Mouse (Mus musculus) G1E (cell line): ENCODE data around the gene Pum2. TPM values are rescaled to one million over a fixed set of nuclear protein-coding genes. Genes with fewer than 3 reads are reported as not detected.
A peak's percentile ranks its signal among the peaks of the same experiment; 100 is the strongest.

ENCODE experiments used
- ATAC-seq: 2 replicates; pipeline ENCODE4 v1.8.0; 2016; ENCODE audit warnings: mild to moderate bottlenecking; ENCODE audit not compliant: insufficient number of reproducible peaks, poor library complexity, low FRiP score, severe bottlenecking; ENCODE audit errors: extremely low read depth
- DNase-seq: peaks from one replicate; pipeline ENCODE4 v3.0.0; 2012; ENCODE audit warnings: low spot score
- H3K27me3 ChIP-seq: 2 replicates; pipeline ENCODE4 v1.6.1; 2012; ENCODE audit warnings: mild to moderate bottlenecking, low read length, inconsistent platforms; ENCODE audit not compliant: insufficient read depth
- H3K36me3 ChIP-seq: replicated peaks from 2 replicates; pipeline ENCODE3; 2012; ENCODE audit warnings: mild to moderate bottlenecking, inconsistent platforms
- H3K4me1 ChIP-seq: 2 replicates; pipeline ENCODE4 v1.6.1; 2012; ENCODE audit warnings: low read depth, low read length, inconsistent platforms, mixed read lengths; ENCODE audit not compliant: insufficient read depth
- H3K4me3 ChIP-seq: 2 replicates; pipeline ENCODE4 v1.5.1; 2012; ENCODE audit warnings: low read depth, mild to moderate bottlenecking, inconsistent platforms, low read length, moderate library complexity, mixed read lengths
- H3K9me3 ChIP-seq: replicated peaks from 2 replicates; pipeline ENCODE4 v1.6.1; 2012; ENCODE audit warnings: inconsistent platforms
- CTCF ChIP-seq: IDR thresholded peaks from 2 replicates; pipeline ENCODE4 v1.5.1; 2012; ENCODE audit warnings: low read depth, low read length, inconsistent platforms, mixed read lengths
- GATA1 ChIP-seq: IDR thresholded peaks from 2 replicates; pipeline ENCODE4 v1.6.1; 2012; ENCODE audit warnings: borderline replicate concordance, low read length, inconsistent platforms, mixed read lengths
- GATA2 ChIP-seq: IDR thresholded peaks from 2 replicates; pipeline ENCODE4 v1.6.1; 2012; ENCODE audit warnings: low read depth, low read length, inconsistent platforms, borderline replicate concordance
- POLR2AphosphoS5 ChIP-seq: IDR thresholded peaks from 2 replicates; pipeline ENCODE4 v1.6.1; 2012; ENCODE audit warnings: low read depth, low read length, inconsistent platforms; ENCODE audit not compliant: insufficient replicate concordance
- TAL1 ChIP-seq: conservative IDR thresholded peaks from 2 replicates; pipeline ENCODE4 v1.6.1; 2012; ENCODE audit warnings: low read depth, low read length, inconsistent platforms, mixed read lengths
- polyA plus RNA-seq: library from polyadenylated mRNA; stranded (reverse); fragments of >175 nt; gene quantifications from 2 replicates; pipeline ENCODE4 v1.2.3, GENCODE M21; 2012
- total RNA-seq, 2 experiments: library from RNA; stranded (forward) in 1 of 2; stranded (reverse) in 1 of 2; fragments of 200-1000 nt in 1 of 2; fragments of >200 nt in 1 of 2; fragmentation: Nextera tagmentation in 1 of 2; gene quantifications; 2 replicates each; pipeline ENCODE4 v1.2.3; 2014 to 2017

Pum2 gene
- total and polyA plus RNA-seq, 3 experiments: 72.9 to 178 (median 172) TPM

- Histone ChIP-seq H3K4me3 (no peak overlapping the region), H3K36me3 (no peaks in the 10 kb centered on the region), H3K4me1 (peaks cover 5% of the 10 kb centered on the region; the same call in 1 of the 2 replicates), H3K9me3 (no peaks in the 10 kb centered on the region), H3K27me3 (no peaks in the 10 kb centered on the region; the same call in 1 of the 2 replicates)
- DNase-seq: no peak
- TF ChIP-seq TAL1: no peak
- no peak for TF ChIP-seq GATA2
- no peak for TF ChIP-seq GATA1
- ATAC-seq: no peak
Observed at GRCm38 (mm10) chr12:8667473-8668255, 6.3 kb upstream of the Pum2 start.

- ATAC-seq: no peak
- TF ChIP-seq POLR2AphosphoS5: no peak
- no peak for TF ChIP-seq GATA2
- no peak for TF ChIP-seq GATA1
- no peak for TF ChIP-seq TAL1
- no peak for TF ChIP-seq CTCF
Observed at GRCm38 (mm10) chr12:8669421-8669820, 4.5 kb upstream of the Pum2 start.

GRCm38 (mm10) chr12:8669846-8670245, 4.1 kb upstream of the Pum2 start:
- Histone ChIP-seq H3K4me1 (peaks cover 9% of the 10 kb centered on the region), H3K27me3 (no peaks in the 10 kb centered on the region; the same call in 1 of the 2 replicates), H3K9me3 (no peaks in the 10 kb centered on the region), H3K36me3 (no peaks in the 10 kb centered on the region), H3K4me3 (no peak overlapping the region)
- ATAC-seq: no peak
- TF ChIP-seq GATA2 (no peak), CTCF (no peak), TAL1 (no peak), GATA1 (no peak), POLR2AphosphoS5 (no peak)
- no peak for DNase-seq

More at GRCm38 (mm10) chr12:8669421-8669820, 4.5 kb upstream of the Pum2 start:
- Histone ChIP-seq H3K27me3 (no peaks in the 10 kb centered on the region; the same call in 1 of the 2 replicates), H3K4me3 (no peak overlapping the region), H3K36me3 (no peaks in the 10 kb centered on the region), H3K4me1 (peaks cover 9% of the 10 kb centered on the region), H3K9me3 (no peaks in the 10 kb centered on the region)
- no peak for DNase-seq

GRCm38 (mm10) chr12:8673121-8673973, 587 bp upstream of the Pum2 start:
- DNase-seq (peak; percentile 8), ATAC-seq (peak; percentile 32; the same call in 1 of the 2 replicates)
- Histone ChIP-seq H3K36me3 (peaks cover 2% of the 10 kb centered on the region), H3K27me3 (no peaks in the 10 kb centered on the region), H3K9me3 (no peaks in the 10 kb centered on the region), H3K4me3 (peak overlapping the region; percentile 91), H3K4me1 (peaks cover 21% of the 10 kb centered on the region)
- TF ChIP-seq CTCF (no peak), TAL1 (no peak), POLR2AphosphoS5 (no peak), GATA2 (no peak), GATA1 (no peak)

GRCm38 (mm10) chr12:8674377-8674864, 487 bp downstream of the Pum2 start:
- Histone ChIP-seq H3K27me3 (no peaks in the 10 kb centered on the region), H3K36me3 (peaks cover 3% of the 10 kb centered on the region), H3K4me3 (peak overlapping the region; percentile 91), H3K9me3 (no peaks in the 10 kb centered on the region), H3K4me1 (peaks cover 21% of the 10 kb centered on the region)
- TF ChIP-seq TAL1 (no peak), GATA1 (no peak), POLR2AphosphoS5 (no peak), GATA2 (no peak), CTCF (no peak)
- ATAC-seq: no peak
- peak; percentile 53 for DNase-seq

GRCm38 (mm10) chr12:8674891-8675341, 982 bp downstream of the Pum2 start:
- no peak for DNase-seq
- H3K4me1 ChIP-seq: peaks cover 23% of the 10 kb centered on the region

More at GRCm38 (mm10) chr12:8674891-8675341, 982 bp downstream of the Pum2 start:
- peaks cover 8% of the 10 kb centered on the region for H3K36me3 ChIP-seq
- H3K4me3 ChIP-seq: peak overlapping the region; percentile 91
- no peaks in the 10 kb centered on the region for H3K27me3 ChIP-seq
- ATAC-seq: no peak
- no peaks in the 10 kb centered on the region for H3K9me3 ChIP-seq
- TF ChIP-seq POLR2AphosphoS5 (no peak), TAL1 (no peak), GATA2 (no peak), CTCF (no peak), GATA1 (no peak)
